Mouse (Mus musculus) embryonic fibroblast, embryonic 13.5 days (primary cell): ENCODE results near the gene Itln1. TPM values are rescaled to one million over a fixed set of nuclear protein-coding genes. Genes with fewer than 3 reads are reported as not detected.
A peak's percentile ranks its signal among the peaks of the same experiment; 100 is the strongest.
"Not testable (repeated sequence)": the region's sequence is repeated elsewhere in the genome, so short reads cannot be mapped to it uniquely, and the experiment has no call there.

Source experiments
- H3K27ac ChIP-seq: 2 replicates; pipeline ENCODE4 v1.5.1; 2012; ENCODE audit warnings: low read length, control low read depth, inconsistent platforms; ENCODE audit not compliant: insufficient read depth
- H3K4me1 ChIP-seq: 2 replicates; pipeline ENCODE4 v1.6.1; 2011; ENCODE audit warnings: low read length; ENCODE audit not compliant: control insufficient read depth, insufficient read depth
- H3K4me3 ChIP-seq: 2 replicates; pipeline ENCODE4 v1.5.1; 2011; ENCODE audit warnings: mild to moderate bottlenecking, control low read depth, low read length; ENCODE audit not compliant: insufficient read depth
- CTCF ChIP-seq: IDR thresholded peaks from 2 replicates; pipeline ENCODE4 v1.5.1; 2011; ENCODE audit warnings: mild to moderate bottlenecking, control low read depth, low read length, moderate library complexity, borderline replicate concordance; ENCODE audit not compliant: insufficient read depth
- POLR2A ChIP-seq: IDR thresholded peaks from 2 replicates; pipeline ENCODE4 v1.6.1; 2011; ENCODE audit warnings: low read depth, mild to moderate bottlenecking, control low read depth, low read length, moderate library complexity
- polyA plus RNA-seq: library from polyadenylated mRNA; stranded (reverse); fragments of >200 nt; gene quantifications from 2 replicates; pipeline ENCODE4 v1.2.4, GENCODE M21; 2011; ENCODE audit warnings: low read depth; ENCODE audit not compliant: missing spikeins, insufficient read length

Itln1 gene
- polyA plus RNA-seq, 1 experiment, result not detected

GRCm38 (mm10) chr1:171499856-171500255, 35.2 kb downstream of the Itln1 start:
- no peak for TF ChIP-seq POLR2A
- no peak for TF ChIP-seq CTCF

DNA sequence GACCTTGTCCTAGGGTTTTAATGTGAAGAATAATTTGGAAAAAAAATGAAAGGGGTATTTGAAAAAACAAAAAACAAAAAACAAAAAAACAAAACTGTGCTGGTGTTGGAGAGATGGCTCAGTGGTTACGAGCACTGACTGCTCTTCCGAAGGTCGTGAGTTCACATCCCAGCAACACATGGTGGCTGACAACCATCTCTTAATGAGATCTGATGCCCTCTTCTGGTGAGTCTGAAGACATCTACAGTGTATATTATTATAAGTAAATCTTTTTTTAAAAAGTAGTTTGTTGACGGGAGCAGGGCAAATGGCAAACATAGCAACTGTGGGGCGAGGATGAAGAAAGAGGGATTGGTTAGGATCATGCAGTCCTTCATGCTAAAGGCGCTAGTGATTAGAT, 39.7 kb downstream of the Itln1 start:
- Histone ChIP-seq H3K4me1 (no peaks in the 10 kb centered on the region), H3K4me3 (no peak overlapping the region), H3K27ac (no peak overlapping the region)
- no peak for TF ChIP-seq CTCF
- TF ChIP-seq POLR2A, result no peak

More at GRCm38 (mm10) chr1:171499856-171500255, 35.2 kb downstream of the Itln1 start:
- Histone ChIP-seq H3K27ac (no peak overlapping the region), H3K4me1 (no peaks in the 10 kb centered on the region), H3K4me3 (no peak overlapping the region)

GRCm38 (mm10) chr1:171494241-171494640, 40.9 kb downstream of the Itln1 start:
- no peak overlapping the region for H3K4me3 ChIP-seq
- no peak overlapping the region for H3K27ac ChIP-seq
- no peaks in the 10 kb centered on the region for H3K4me1 ChIP-seq
- no peak for TF ChIP-seq CTCF
- TF ChIP-seq POLR2A, result no peak

DNA sequence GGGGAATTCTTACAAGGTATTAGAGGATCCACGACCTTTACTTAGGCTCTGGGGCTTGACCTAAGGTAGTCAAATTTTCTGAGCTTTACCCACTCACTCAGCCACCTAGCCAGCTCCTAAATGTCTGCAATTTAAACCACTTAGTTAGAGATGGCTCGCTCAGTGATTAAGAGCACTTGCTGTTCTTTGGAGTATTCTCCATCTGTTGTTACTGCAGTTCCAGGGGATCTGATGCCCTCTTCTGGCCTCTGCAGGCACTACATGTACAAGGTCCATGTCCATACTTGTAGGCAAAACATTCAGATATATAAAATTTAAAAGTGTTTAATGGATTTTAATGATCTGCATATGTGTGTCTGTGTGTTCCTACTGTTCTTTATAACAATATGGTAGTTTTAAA, 56.1 kb downstream of the Itln1 start:
- TF ChIP-seq POLR2A, result no peak
- peak; percentile 53; the same call in 1 of the 2 replicates for TF ChIP-seq CTCF
- no peak overlapping the region for H3K27ac ChIP-seq
- no peaks in the 10 kb centered on the region for H3K4me1 ChIP-seq
- H3K4me3 ChIP-seq, result no peak overlapping the region

DNA sequence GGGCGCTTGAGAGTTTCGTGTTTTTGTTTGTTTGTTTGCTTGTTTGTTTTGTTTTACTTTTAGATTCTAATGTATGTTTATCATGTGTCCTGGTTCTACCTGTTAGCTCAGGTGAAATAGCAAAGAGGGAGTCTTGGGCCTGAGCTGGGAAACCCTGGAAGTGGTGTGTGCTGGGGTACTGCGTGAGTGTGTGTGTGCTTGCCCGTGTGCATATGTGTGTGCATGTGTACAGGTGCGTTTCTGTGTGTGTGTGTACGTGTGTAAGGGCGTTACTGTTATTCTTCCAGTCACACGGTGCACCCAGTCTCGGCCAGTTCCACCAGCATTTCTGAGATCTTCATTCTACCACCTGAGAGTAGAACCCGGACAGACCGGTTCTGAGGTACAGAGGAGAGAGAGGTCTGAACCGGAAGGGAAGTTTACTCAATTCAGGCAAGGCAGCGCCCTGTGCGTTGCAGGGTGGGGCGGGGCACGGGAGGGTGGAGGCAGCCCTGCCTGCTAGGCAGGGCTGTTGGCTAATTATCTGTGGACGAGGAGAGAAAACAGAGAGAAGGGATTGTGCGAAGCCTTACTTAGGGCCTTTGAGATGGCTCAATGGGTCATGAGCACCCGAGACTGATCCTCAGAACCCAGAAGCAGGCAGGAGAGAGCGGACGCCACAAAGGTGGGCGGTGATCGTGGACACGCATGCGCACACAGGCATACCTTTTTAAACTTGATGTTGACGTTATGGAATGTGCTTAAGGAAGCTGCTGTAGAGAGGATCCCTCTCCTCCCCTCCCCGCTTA, 57.1 kb downstream of the Itln1 start:
- H3K27ac ChIP-seq, result no peak overlapping the region
- no peak overlapping the region for H3K4me3 ChIP-seq
- no peaks in the 10 kb centered on the region for H3K4me1 ChIP-seq
- no peak for TF ChIP-seq CTCF

DNA sequence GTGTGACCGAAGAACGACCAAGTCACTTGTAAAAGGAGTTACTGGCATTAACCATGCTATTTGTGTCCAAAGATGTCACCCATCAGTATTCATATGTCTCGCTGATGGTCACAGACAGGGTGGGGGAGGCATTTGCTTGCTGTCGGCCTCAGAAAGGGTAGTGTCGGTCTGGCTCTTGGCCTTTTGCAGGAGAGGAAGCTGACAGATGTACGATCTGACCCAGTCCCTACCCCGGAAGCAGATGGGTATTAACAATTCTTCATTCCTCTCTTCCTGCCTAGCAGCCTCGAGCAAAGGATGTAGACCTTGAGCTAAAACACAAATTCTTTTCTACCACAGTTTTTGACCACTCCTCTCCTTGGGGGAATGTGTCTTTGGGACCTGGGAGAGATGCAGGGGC, 58.0 kb downstream of the Itln1 start:
- Histone ChIP-seq H3K4me3 (no peak overlapping the region), H3K27ac (no peak overlapping the region), H3K4me1 (no peaks in the 10 kb centered on the region)
- TF ChIP-seq CTCF, result no peak
- no peak for TF ChIP-seq POLR2A

- H3K27ac ChIP-seq, result no peak overlapping the region
- H3K4me1 ChIP-seq, result 0 out of 2 replicates have a peak, but pooled peaks cover 2% of the 10 kb centered on the region
- H3K4me3 ChIP-seq, result no peak overlapping the region
- TF ChIP-seq CTCF, result no peak
Observed at GRCm38 (mm10) chr1:171473920-171474640, 61.0 kb downstream of the Itln1 start.

GRCm38 (mm10) chr1:171473506-171473905, 61.6 kb downstream of the Itln1 start:
- Histone ChIP-seq H3K4me3 (no peak overlapping the region), H3K27ac (no peak overlapping the region), H3K4me1 (0 out of 2 replicates have a peak, but pooled peaks cover 2% of the 10 kb centered on the region)
- TF ChIP-seq POLR2A (no peak), CTCF (no peak)

- not testable (repeated sequence) for H3K4me3 ChIP-seq, H3K27ac ChIP-seq, H3K4me1 ChIP-seq
Observed at GRCm38 (mm10) chr1:171471941-171472340, 63.2 kb downstream of the Itln1 start.

DNA sequence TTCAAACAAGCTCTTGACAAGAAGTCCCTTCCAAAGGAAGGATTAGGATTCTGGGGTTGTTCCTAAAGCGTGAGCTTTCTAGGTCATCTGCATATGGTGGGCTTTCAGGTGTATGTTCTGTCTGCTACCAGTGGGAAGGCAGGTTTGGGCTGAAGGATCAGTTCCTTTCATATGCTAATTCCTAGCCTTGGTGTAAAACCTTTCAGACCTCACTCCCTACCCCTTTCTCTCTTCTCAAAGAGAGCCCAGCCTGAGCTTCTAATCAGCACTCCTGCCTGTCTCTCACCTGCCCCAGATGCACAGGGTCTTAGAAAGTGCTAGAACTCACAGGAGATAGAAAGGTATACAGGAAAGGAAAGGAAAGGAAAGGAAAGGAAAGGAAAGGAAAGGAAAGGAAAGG, 63.6 kb downstream of the Itln1 start:
- TF ChIP-seq POLR2A (no peak), CTCF (no peak)
- H3K4me3 ChIP-seq, result no peak overlapping the region
- 0 out of 2 replicates have a peak, but pooled peaks cover 2% of the 10 kb centered on the region for H3K4me1 ChIP-seq
- H3K27ac ChIP-seq, result peak overlapping the region; percentile 86

- Histone ChIP-seq H3K4me3 (no peak overlapping the region), H3K27ac (peak overlapping the region; percentile 86), H3K4me1 (0 out of 2 replicates have a peak, but pooled peaks cover 2% of the 10 kb centered on the region)
- no peak for TF ChIP-seq POLR2A
- no peak for TF ChIP-seq CTCF
Observed at GRCm38 (mm10) chr1:171470896-171471295, 64.2 kb downstream of the Itln1 start.
